8 mouse cellular contexts compared by ENCODE assay signal in genomic region chr10:127265727-127266111, GRCm38 (mm10). TPM values are rescaled to one million over a fixed set of nuclear protein-coding genes. Genes with fewer than 3 reads are reported as not detected.
DNase-seq lines count a peak whose midpoint lies in the region; ATAC-seq and TF ChIP-seq lines count a peak whose summit lies in the region.

No protein-coding gene starts in this region.

- DNase-seq in heart, postnatal 4 days = no peak
- DNase-seq in CH12.LX (ENCODE audit: extremely low read depth) = peak; percentile 45
- peak; percentile 41 for DNase-seq in retina, postnatal 1 day
- DNase-seq in gastrocnemius, postnatal 4 days (ENCODE audit: low spot score in 2 of 2) = no peak

- peaks cover 12% of the 10 kb centered on the region for H3K79me2 ChIP-seq in CH12.LX (replicated peaks; ENCODE audit: control insufficient read depth, extremely low read depth, insufficient read depth, poor library complexity, severe bottlenecking)

- peaks cover 7% of the 10 kb centered on the region; the same call in 1 of the 2 replicates for H3K36me3 ChIP-seq in heart, embryonic 11.5 days (ENCODE audit: control insufficient read depth, insufficient read depth, low read length)
- peaks cover 16 to 29% of the 10 kb centered on the region in 2 experiments for H3K36me3 ChIP-seq in CH12.LX (replicated peaks in 1 of 2; ENCODE audit: control insufficient read depth in 1 of 2, insufficient read depth in 1 of 2, low read length in 1 of 2)
- H3K36me3 ChIP-seq in forebrain, embryonic 12.5 days (replicated peaks) = peaks cover 21% of the 10 kb centered on the region
- H3K36me3 ChIP-seq in limb, embryonic 15.5 days = peaks cover 21% of the 10 kb centered on the region

- WGBS in heart, embryonic 11.5 days (ENCODE audit: insufficient replicate concordance) = 28% methylated on average over 4 of the region's 4 CpGs
- WGBS in forebrain, embryonic 12.5 days = 35% methylated on average over 4 of the region's 4 CpGs
- 31% methylated on average over 4 of the region's 4 CpGs for WGBS in limb, embryonic 15.5 days

- no peak overlapping the region for H3K27ac ChIP-seq in heart, embryonic 11.5 days (ENCODE audit: low read depth, low read length)
- H3K27ac ChIP-seq in CH12.LX (ENCODE audit: insufficient read depth, low read depth) = no peak overlapping the region
- no peak overlapping the region for H3K27ac ChIP-seq in forebrain, embryonic 12.5 days
- no peak overlapping the region for H3K27ac ChIP-seq in limb, embryonic 15.5 days

- dilution Hi-C loops in CH12.LX (cut with MboI; ENCODE audit: extremely low pct_ligation_motif_present, extremely low pct_unique_long_range_greater_than_20kb, low sequenced_read_pairs) = no loop called here

- in situ Hi-C loops in CH12.LX (cut with MboI; ENCODE audit: low pct_ligation_motif_present, low pct_unique_long_range_greater_than_20kb, low sequenced_read_pairs) = no loop called here

- no peak for TF ChIP-seq EP300 in CH12.LX (IDR thresholded peaks at IDR 0.05; ENCODE audit: low read length)

- no peaks in the 10 kb centered on the region for H3K9me3 ChIP-seq in heart, embryonic 11.5 days (replicated peaks; ENCODE audit: control insufficient read depth, low read length)
- H3K9me3 ChIP-seq in CH12.LX (replicated peaks; ENCODE audit: low read length) = no peaks in the 10 kb centered on the region
- no peaks in the 10 kb centered on the region for H3K9me3 ChIP-seq in forebrain, embryonic 12.5 days
- no peaks in the 10 kb centered on the region for H3K9me3 ChIP-seq in limb, embryonic 15.5 days

- H3K9ac ChIP-seq in heart, embryonic 11.5 days (ENCODE audit: low read depth, low read length) = no peak overlapping the region; the same call in 1 of the 2 replicates
- no peak overlapping the region; the same call in 1 of the 2 replicates for H3K9ac ChIP-seq in CH12.LX (ENCODE audit: insufficient read depth, low read depth)
- H3K9ac ChIP-seq in forebrain, embryonic 12.5 days = 0 out of 2 replicates have a peak overlapping the region, but pooled peaks have one; percentile 98
- H3K9ac ChIP-seq in limb, embryonic 15.5 days = no peak overlapping the region

- peak overlapping the region; percentile 98 for H3K4me3 ChIP-seq in heart, embryonic 11.5 days (ENCODE audit: low read depth, low read length)
- peak overlapping the region; percentile 45 to 94 (median 88) for H3K4me3 ChIP-seq in CH12.LX (replicated peaks in 1 of 3; ENCODE audit: low read depth in 2 of 3, low read length in 2 of 3, poor library complexity in 1 of 3)
- peak overlapping the region; percentile 87 for H3K4me3 ChIP-seq in forebrain, embryonic 12.5 days (replicated peaks)
- H3K4me3 ChIP-seq in limb, embryonic 15.5 days = peak overlapping the region; percentile 98

- no peak for ATAC-seq in heart, embryonic 11.5 days (replicated peaks; ENCODE audit: insufficient number of reproducible peaks, low FRiP score, low TSS enrichment)
- ATAC-seq in forebrain, embryonic 12.5 days (ENCODE audit: low FRiP score) = peak; percentile 47
- no peak for ATAC-seq in limb, embryonic 15.5 days (ENCODE audit: insufficient number of reproducible peaks, low FRiP score, low TSS enrichment, low read depth)
- no peak for ATAC-seq in activated CD4-positive, CD25-positive, alpha-beta regulatory T cell, adult 4 months

- TF ChIP-seq CTCF in CH12.LX (conservative IDR thresholded peaks at IDR 0.05 in 1 of 2, IDR thresholded peaks at IDR 0.05 in 1 of 2; ENCODE audit: low read depth in 2 of 2, low read length in 2 of 2) = peak in 1 of 2 experiments; percentile 62; a peak in 2 of 4 replicates

- peak overlapping the region; percentile 97 for H3K4me2 ChIP-seq in heart, embryonic 11.5 days
- no peak overlapping the region for H3K4me2 ChIP-seq in CH12.LX (ENCODE audit: insufficient read depth, low read depth, poor library complexity, severe bottlenecking)
- peak overlapping the region; percentile 81 for H3K4me2 ChIP-seq in forebrain, embryonic 12.5 days
- H3K4me2 ChIP-seq in limb, embryonic 15.5 days = peak overlapping the region; percentile 81; the same call in 1 of the 2 replicates

- peak; percentile 47 for TF ChIP-seq RAD21 in CH12.LX (IDR thresholded peaks at IDR 0.05; ENCODE audit: low read depth, low read length)

- peaks cover 19% of the 10 kb centered on the region for H3K4me1 ChIP-seq in heart, embryonic 11.5 days (ENCODE audit: control insufficient read depth, insufficient read depth, low read length)
- H3K4me1 ChIP-seq in CH12.LX (ENCODE audit: control insufficient read depth in 1 of 2, insufficient read depth in 2 of 2) = peaks cover 11 to 22% of the 10 kb centered on the region in 2 experiments
- peaks cover 56% of the 10 kb centered on the region for H3K4me1 ChIP-seq in forebrain, embryonic 12.5 days
- H3K4me1 ChIP-seq in limb, embryonic 15.5 days = peaks cover 37% of the 10 kb centered on the region

- peaks cover 34% of the 10 kb centered on the region for H3K27me3 ChIP-seq in heart, embryonic 11.5 days (ENCODE audit: control insufficient read depth, insufficient read depth, low read length)
- peaks cover 38% of the 10 kb centered on the region for H3K27me3 ChIP-seq in CH12.LX (replicated peaks)
- peaks cover 17% of the 10 kb centered on the region for H3K27me3 ChIP-seq in forebrain, embryonic 12.5 days
- peaks cover 12% of the 10 kb centered on the region for H3K27me3 ChIP-seq in limb, embryonic 15.5 days

- no peak for TF ChIP-seq POLR2A in CH12.LX (IDR thresholded peaks at IDR 0.05; ENCODE audit: low read depth, low read length)

TF ChIP-seq in CH12.LX, 34 proteins besides CTCF, POLR2A, EP300 and RAD21 (continues in another document):
- TF ChIP-seq SIN3A (IDR thresholded peaks at IDR 0.05; ENCODE audit: low read length) (no peak), USF2 (conservative IDR thresholded peaks at IDR 0.05; ENCODE audit: low read depth, low read length) (peak; percentile 19; the same call in 1 of the 2 replicates), GABPA (IDR thresholded peaks at IDR 0.05; ENCODE audit: insufficient replicate concordance, low read depth, low read length) (no peak), ELF1 (IDR thresholded peaks at IDR 0.05; ENCODE audit: low read depth, low read length) (no peak)

RNA-seq across cellular contexts. Expression of gene Dctn2, which starts 0.4 kb away (rescaled TPM):
- 135 and 136 TPM in 2 replicates for polyA plus RNA-seq in heart, embryonic 11.5 days (2014; fragmentation: Nextera tagmentation; extraction: Ambion mirVana)
- 100 to 1,000 TPM; 151 to 159 TPM for total RNA-seq in heart, postnatal 4 days (2021)
- total RNA-seq in CH12.LX (2012; rRNA removed) = 88.5 and 91.9 TPM in 2 replicates
- 66.3 and 67.3 TPM in 2 replicates for total RNA-seq in CH12.LX (2014; rRNA removed)
- polyA plus RNA-seq in CH12.LX (2012; ENCODE audit: insufficient read length, low read depth) = 79.1 and 94.1 TPM in 2 replicates
- polyA plus RNA-seq in forebrain, embryonic 12.5 days (2016; fragmentation: Nextera tagmentation; extraction: Ambion mirVana) = 226 and 229 TPM in 2 replicates
- 185 and 190 TPM in 2 replicates for polyA plus RNA-seq in limb, embryonic 15.5 days (2015; fragmentation: Nextera tagmentation; extraction: Ambion mirVana)
- 10 to 100 TPM; 55.4 to 60.6 TPM for polyA plus RNA-seq in activated CD4-positive, CD25-positive, alpha-beta regulatory T cell, adult 4 months (2017; shearing (Covaris generic))
- 100 to 1,000 TPM; 145 to 146 TPM for total RNA-seq in gastrocnemius, postnatal 4 days (2021)

RNA-seq across cellular contexts. Expression of gene Kif5a, which starts 2.6 kb away (rescaled TPM):
- 1.6 TPM in 2 replicates for polyA plus RNA-seq in heart, embryonic 11.5 days (2014; fragmentation: Nextera tagmentation; extraction: Ambion mirVana)
- total RNA-seq in heart, postnatal 4 days (2021) = 1 to 10 TPM in 1 of 2 experiments, under 1 TPM in 1; 0.70 to 1.2 TPM
- 1.3 and 2.1 TPM in 2 replicates for total RNA-seq in CH12.LX (2012; rRNA removed)
- not detected in 2 replicates for total RNA-seq in CH12.LX (2014; rRNA removed)
- 0.14 and 0.46 TPM in 2 replicates for polyA plus RNA-seq in CH12.LX (2012; ENCODE audit: insufficient read length, low read depth)
- polyA plus RNA-seq in forebrain, embryonic 12.5 days (2016; fragmentation: Nextera tagmentation; extraction: Ambion mirVana) = 44.1 and 53.1 TPM in 2 replicates
- polyA plus RNA-seq in limb, embryonic 15.5 days (2015; fragmentation: Nextera tagmentation; extraction: Ambion mirVana) = 2.5 TPM in 2 replicates
- polyA plus RNA-seq in activated CD4-positive, CD25-positive, alpha-beta regulatory T cell, adult 4 months (2017; shearing (Covaris generic)) = under 1 TPM; 0.18 to 0.70 TPM
- total RNA-seq in gastrocnemius, postnatal 4 days (2021) = 1 to 10 TPM; 1.2 to 1.4 TPM

RNA-seq across cellular contexts. Expression of gene Mbd6, which starts 23.1 kb away (rescaled TPM):
- polyA plus RNA-seq in heart, embryonic 11.5 days (2014; fragmentation: Nextera tagmentation; extraction: Ambion mirVana) = 13.6 and 15.1 TPM in 2 replicates
- 10 to 100 TPM; 41.7 to 43.2 TPM for total RNA-seq in heart, postnatal 4 days (2021)
- 2.7 and 3.3 TPM in 2 replicates for total RNA-seq in CH12.LX (2012; rRNA removed)
- 0.51 and 0.74 TPM in 2 replicates for total RNA-seq in CH12.LX (2014; rRNA removed)
- polyA plus RNA-seq in CH12.LX (2012; ENCODE audit: insufficient read length, low read depth) = 16.5 and 17.7 TPM in 2 replicates
- 18.4 and 21.2 TPM in 2 replicates for polyA plus RNA-seq in forebrain, embryonic 12.5 days (2016; fragmentation: Nextera tagmentation; extraction: Ambion mirVana)
- polyA plus RNA-seq in limb, embryonic 15.5 days (2015; fragmentation: Nextera tagmentation; extraction: Ambion mirVana) = 14.1 and 16.2 TPM in 2 replicates
- polyA plus RNA-seq in activated CD4-positive, CD25-positive, alpha-beta regulatory T cell, adult 4 months (2017; shearing (Covaris generic)) = 10 to 100 TPM in 1 of 2 experiments, 1 to 10 TPM in 1; 4.0 to 10.6 TPM
- total RNA-seq in gastrocnemius, postnatal 4 days (2021) = 10 to 100 TPM; 34.2 to 41.9 TPM

RNA-seq across cellular contexts. Expression of gene Mars, which starts 45.9 kb away (rescaled TPM):
- 104 and 105 TPM in 2 replicates for polyA plus RNA-seq in heart, embryonic 11.5 days (2014; fragmentation: Nextera tagmentation; extraction: Ambion mirVana)
- total RNA-seq in heart, postnatal 4 days (2021) = 10 to 100 TPM; 49.6 to 50.1 TPM
- total RNA-seq in CH12.LX (2012; rRNA removed) (224 and 234 TPM in 2 replicates), CH12.LX (2014; rRNA removed) (110 and 143 TPM in 2 replicates)
- polyA plus RNA-seq in CH12.LX (2012; ENCODE audit: insufficient read length, low read depth) = 161 and 177 TPM in 2 replicates
- 177 and 183 TPM in 2 replicates for polyA plus RNA-seq in forebrain, embryonic 12.5 days (2016; fragmentation: Nextera tagmentation; extraction: Ambion mirVana)
- 105 and 111 TPM in 2 replicates for polyA plus RNA-seq in limb, embryonic 15.5 days (2015; fragmentation: Nextera tagmentation; extraction: Ambion mirVana)
- polyA plus RNA-seq in activated CD4-positive, CD25-positive, alpha-beta regulatory T cell, adult 4 months (2017; shearing (Covaris generic)) = 10 to 100 TPM; 21.6 to 21.9 TPM
- total RNA-seq in gastrocnemius, postnatal 4 days (2021) = 10 to 100 TPM; 47.5 to 48.0 TPM

RNA-seq across cellular contexts. Expression of gene Pip4k2c, which starts 54.3 kb away (rescaled TPM):
- 20.8 and 21.5 TPM in 2 replicates for polyA plus RNA-seq in heart, embryonic 11.5 days (2014; fragmentation: Nextera tagmentation; extraction: Ambion mirVana)
- 10 to 100 TPM; 25.7 to 26.6 TPM for total RNA-seq in heart, postnatal 4 days (2021)
- total RNA-seq in CH12.LX (2012; rRNA removed) = 22.7 TPM in 2 replicates
- total RNA-seq in CH12.LX (2014; rRNA removed) = 12.5 and 13.3 TPM in 2 replicates
- 23.3 and 24.7 TPM in 2 replicates for polyA plus RNA-seq in CH12.LX (2012; ENCODE audit: insufficient read length, low read depth)
- 19.4 and 20.2 TPM in 2 replicates for polyA plus RNA-seq in forebrain, embryonic 12.5 days (2016; fragmentation: Nextera tagmentation; extraction: Ambion mirVana)
- polyA plus RNA-seq in limb, embryonic 15.5 days (2015; fragmentation: Nextera tagmentation; extraction: Ambion mirVana) = 27.8 and 29.8 TPM in 2 replicates
- polyA plus RNA-seq in activated CD4-positive, CD25-positive, alpha-beta regulatory T cell, adult 4 months (2017; shearing (Covaris generic)) = 10 to 100 TPM; 24.2 to 27.8 TPM
- total RNA-seq in gastrocnemius, postnatal 4 days (2021) = 10 to 100 TPM; 11.5 to 12.7 TPM

Comparison
In these comparisons a context has a peak if more than half of its experiments do, and no peak if none do; other contexts are left out.
1. DNase-seq: peak in CH12.LX (single experiment) and retina, postnatal 1 day (single experiment); none in heart, postnatal 4 days (single experiment) and gastrocnemius, postnatal 4 days (0 of 2).
2. RNA of gene Kif5a, which starts 2.6 kb away (polyA plus RNA-seq): 44.1 to 53.1 TPM in forebrain, embryonic 12.5 days; 2.5 TPM in limb, embryonic 15.5 days, 1.6 TPM in heart, embryonic 11.5 days, 0.18 to 0.70 TPM in activated CD4-positive, CD25-positive, alpha-beta regulatory T cell, adult 4 months and 0.14 to 0.46 TPM in CH12.LX; every median in the first group is over 10 times any median in the second.
3. Peak in every context shown above with its lines, with median percentiles within 50 percentile points of each other: H3K4me3 ChIP-seq.